Mouse (Mus musculus) Patski (cell line): Measurements from ENCODE around the gene Poldip3. TPM values are rescaled to one million over a fixed set of nuclear protein-coding genes. Genes with fewer than 3 reads are reported as not detected.

Experiments used
- ATAC-seq: fragments of 100-300 bp; one replicate; pipeline ENCODE4 v1.8.0; 2021
- CTCF ChIA-PET: fragments of 350-600 bp; sonication (Branson Sonifier 250); formaldehyde crosslinking; loops from one replicate; lab custom pipeline; 2022; ENCODE audit warnings: inconsistent platforms; lab: Charles Lee
- POLR2A ChIA-PET: fragments of 350-600 bp; sonication (Branson Sonifier 250); formaldehyde crosslinking; loops from one replicate; lab custom pipeline; 2022; ENCODE audit warnings: antibody characterized with exemption, inconsistent platforms; lab: Charles Lee
- DNase-seq: peaks from one replicate; pipeline ENCODE4 v3.0.0-alpha.2; 2011; ENCODE audit warnings: low read depth, low spot score
- H3K27me3 ChIP-seq: fragments of 371-371 bp; one replicate; pipeline ENCODE4 v1.5.1; 2021
- CTCF ChIP-seq: fragments of 100-300 bp; IDR thresholded peaks from one replicate; pipeline ENCODE4 v1.5.1; 2021
- in situ Hi-C: fragments of 300-500 bp; cut with MboI; formaldehyde crosslinking; loops from 3 replicates; pipeline ENCODE4 v1.11.1; 2018; ENCODE audit warnings: low pct_unique_long_range_greater_than_20kb, mixed read lengths
- polyA plus RNA-seq: library from polyadenylated mRNA; unstranded; gene quantifications from one replicate; pipeline ENCODE4 v1.2.3, GENCODE M21; 2021

Poldip3 gene
- polyA plus RNA-seq, 1 experiment from 2014 or later: 97.2 TPM

DNA sequence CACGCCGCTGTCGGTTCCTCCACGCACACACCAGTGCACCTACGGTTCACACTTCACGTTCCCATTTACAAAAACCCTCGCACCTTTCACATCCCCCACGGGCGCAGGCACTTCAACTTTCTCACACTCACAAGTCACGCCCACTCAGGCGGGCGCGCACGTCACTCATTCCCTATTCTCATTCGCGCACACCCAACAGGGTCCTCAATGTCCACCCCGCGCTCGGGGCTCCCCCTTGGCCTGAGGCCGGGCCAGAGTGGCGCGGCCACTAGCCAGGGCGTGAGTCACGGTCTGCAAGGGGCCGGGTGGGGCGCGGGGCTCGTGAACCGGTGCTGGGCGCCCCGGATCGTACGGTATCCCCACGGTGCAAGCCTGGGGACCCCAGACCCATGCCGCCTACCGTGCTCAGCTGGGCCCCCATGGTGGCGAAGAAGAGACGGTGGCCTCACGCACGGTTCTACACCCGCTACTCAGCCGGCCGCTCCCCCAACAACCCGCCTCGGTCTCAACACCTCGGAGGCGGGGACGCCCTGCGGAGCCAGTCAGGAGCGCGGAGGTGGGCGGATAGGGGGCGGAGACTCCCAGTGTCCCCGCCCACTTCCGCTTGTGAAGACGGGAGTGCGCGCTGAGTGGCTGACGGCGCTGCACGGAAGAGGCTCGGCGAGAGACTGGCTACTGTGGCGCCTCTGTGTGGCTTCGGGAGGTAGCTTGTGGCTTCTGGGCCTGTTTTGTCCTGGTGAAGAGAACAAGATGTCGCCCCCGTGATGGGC lies 22.7 kb upstream of the Poldip3 start:
- DNase-seq (no peak), ATAC-seq (peak; percentile 93)
- in situ Hi-C loops: loop anchor here (5.0 kb wide), 1 partner anchor 50 kb away; no protein-coding TSS in a partner anchor
- POLR2A ChIA-PET: interaction anchor here (0.6 to 1.1 kb wide), 5 partner anchors 8 to 50 kb away, joined by 3 to 4 read pairs (median 3); partner anchors contain the start of genes Poldip3 and Rrp7a
- CTCF ChIA-PET: interaction anchor here (1.2 to 1.5 kb wide), 2 partner anchors 16 to 21 kb away, joined by 3 to 5 read pairs; no protein-coding TSS in a partner anchor
- no peaks in the 10 kb centered on the region for H3K27me3 ChIP-seq
- TF ChIP-seq CTCF: no peak

DNA sequence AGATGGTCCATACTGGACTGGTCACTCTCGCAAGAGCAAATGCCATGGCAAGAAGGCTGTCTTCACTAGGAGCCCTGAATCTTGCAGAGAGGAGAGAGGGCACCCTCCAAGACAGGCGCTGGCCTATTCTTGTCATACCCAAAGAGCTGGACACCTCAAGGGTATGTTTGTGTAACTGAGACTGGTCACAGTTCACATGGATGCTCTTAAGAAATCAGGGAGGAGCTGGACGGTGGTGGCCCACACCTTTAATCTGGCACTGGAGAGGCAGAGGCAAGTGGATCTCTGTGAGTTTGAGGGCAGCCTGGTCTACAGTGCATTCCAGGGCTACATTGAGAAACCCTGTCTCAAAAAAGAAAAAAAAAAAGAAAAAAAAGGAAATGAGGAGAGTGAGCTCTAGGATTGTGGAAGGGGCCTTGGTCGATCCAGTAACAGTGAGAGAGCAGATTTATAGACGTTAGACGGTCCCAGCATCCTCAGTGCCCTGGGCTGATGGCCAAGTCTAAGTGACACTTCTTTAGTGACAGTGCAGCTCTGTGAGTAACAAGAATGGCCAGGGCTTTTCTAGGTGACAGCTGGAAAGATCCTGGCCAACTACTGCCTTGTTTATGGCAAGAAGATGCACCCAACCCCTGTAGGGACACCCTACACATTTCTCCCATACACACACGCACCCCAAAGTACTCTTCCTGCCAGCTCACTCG lies 21.9 kb upstream of the Poldip3 start:
- POLR2A ChIA-PET: interaction anchor here (0.7 to 1.1 kb wide), 4 partner anchors 9 to 49 kb away, joined by 3 to 4 read pairs (median 3); partner anchors contain the start of genes Poldip3 and Rrp7a
- ATAC-seq (no peak), DNase-seq (no peak)

GRCm38 (mm10) chr15:83169772-83170722 lies 20.9 kb upstream of the Poldip3 start:
- in situ Hi-C loops: loop anchor here (5.0 kb wide), 1 partner anchor 52 kb away; no protein-coding TSS in a partner anchor
- no peak for TF ChIP-seq CTCF
- no peak for DNase-seq
- H3K27me3 ChIP-seq: no peaks in the 10 kb centered on the region
- CTCF ChIA-PET: interaction anchor here (1.0 to 1.8 kb wide), 5 partner anchors 13 to 40 kb away, joined by 3 to 6 read pairs (median 4); no protein-coding TSS in a partner anchor
- POLR2A ChIA-PET: interaction anchor here (0.7 to 1.3 kb wide), 4 partner anchors 11 to 216 kb away, joined by 3 to 4 read pairs (median 4); partner anchors contain the start of gene Poldip3
- ATAC-seq: no peak

More for the DNA sequence above, 21.9 kb upstream of the Poldip3 start:
- H3K27me3 ChIP-seq: no peaks in the 10 kb centered on the region
- CTCF ChIA-PET: interaction anchor here (1.5 to 1.8 kb wide), 2 partner anchors 14 to 21 kb away, joined by 3 to 6 read pairs; no protein-coding TSS in a partner anchor
- in situ Hi-C loops: loop anchor here (5.0 kb wide), 1 partner anchor 51 kb away; no protein-coding TSS in a partner anchor
- TF ChIP-seq CTCF: no peak

DNA sequence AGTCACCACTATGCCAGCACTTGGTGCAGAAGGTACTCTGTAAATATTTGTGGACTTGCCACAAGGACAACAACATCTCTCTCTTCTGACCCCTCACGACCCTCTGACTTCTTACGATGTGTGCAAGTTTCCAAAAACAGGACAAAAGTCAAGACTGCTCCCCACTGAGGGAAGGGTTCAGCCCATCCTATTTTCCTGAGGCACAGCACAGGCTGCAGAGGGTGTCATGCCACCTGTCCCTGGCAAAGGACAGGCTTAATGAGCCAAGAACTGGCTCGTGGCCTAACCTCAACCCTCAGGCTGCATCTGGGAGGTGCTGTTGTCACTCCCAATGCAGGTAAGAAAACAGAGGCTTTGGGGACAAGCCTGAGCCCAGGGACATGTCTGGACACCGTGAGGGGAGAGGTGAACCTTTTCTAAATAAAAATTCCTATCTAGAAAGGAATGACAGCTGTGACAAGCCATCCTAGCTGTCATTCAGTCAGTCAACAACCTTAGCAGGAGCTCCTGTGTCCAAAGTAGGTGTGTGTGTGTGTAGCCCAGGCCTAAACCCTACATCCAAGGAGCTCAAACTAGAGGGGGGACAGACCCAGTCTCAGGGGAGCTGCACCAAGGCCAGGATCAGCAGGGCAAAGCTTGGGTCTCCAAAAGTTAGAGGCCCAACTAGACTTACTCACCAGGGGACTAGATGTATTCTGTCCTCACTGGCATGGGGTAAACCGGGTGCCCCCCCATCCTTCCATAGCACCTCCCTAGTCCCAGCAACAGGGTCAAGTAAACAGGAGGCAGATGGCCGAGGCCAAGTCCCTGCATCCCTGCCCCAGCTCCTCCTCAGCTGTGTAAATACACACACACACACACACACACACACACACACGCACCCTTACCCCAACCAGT lies 19.9 kb upstream of the Poldip3 start:
- ATAC-seq: no peak
- ChIA-PET CTCF (interaction anchor here (1.0 to 4.0 kb wide), 5 partner anchors 11 to 41 kb away, joined by 3 to 18 read pairs (median 5); no protein-coding TSS in a partner anchor), POLR2A (interaction anchor here (0.7 to 1.3 kb wide), 4 partner anchors 10 to 217 kb away, joined by 3 to 4 read pairs (median 4); partner anchors contain the start of gene Poldip3)
- no peaks in the 10 kb centered on the region for H3K27me3 ChIP-seq
- in situ Hi-C loops: no loop called here
- no peak for TF ChIP-seq CTCF
- DNase-seq: no peak

GRCm38 (mm10) chr15:83168311-83168710 lies 19.1 kb upstream of the Poldip3 start:
- CTCF ChIA-PET: interaction anchor here (1.7 to 4.0 kb wide), 3 partner anchors 11 to 19 kb away, joined by 4 to 18 read pairs (median 10); no protein-coding TSS in a partner anchor
- H3K27me3 ChIP-seq: no peaks in the 10 kb centered on the region
- in situ Hi-C loops: no loop called here
- POLR2A ChIA-PET: no interaction called here
- ATAC-seq (no peak), DNase-seq (no peak)
- TF ChIP-seq CTCF: no peak

DNA sequence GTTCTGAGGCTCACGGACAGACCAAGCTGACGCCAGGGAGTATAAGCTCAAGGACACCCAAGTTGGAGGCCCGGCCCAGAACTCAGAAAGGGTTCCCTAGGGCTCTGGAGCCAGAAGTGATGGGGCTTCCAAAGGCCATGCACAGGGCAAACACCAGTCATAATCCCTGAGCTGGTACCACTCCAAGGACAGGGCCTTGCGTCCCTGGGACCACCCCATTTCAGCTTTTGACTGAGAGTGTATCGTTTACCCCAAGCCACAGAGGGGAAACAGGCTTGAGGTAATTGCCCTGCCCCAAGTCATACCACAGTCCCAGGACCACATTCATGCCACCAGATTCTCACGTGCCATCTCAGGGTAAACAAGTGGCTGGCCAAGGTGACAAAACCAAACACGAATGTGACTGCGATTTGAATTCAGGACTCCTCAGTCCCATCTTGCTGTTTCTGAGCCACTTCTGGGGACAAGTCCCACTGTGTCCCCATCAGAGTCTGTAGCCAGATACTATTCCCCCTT lies 18.4 kb upstream of the Poldip3 start:
- CTCF ChIA-PET: interaction anchor here (3.0 to 4.0 kb wide), 2 partner anchors 10 to 20 kb away, joined by 10 to 18 read pairs; no protein-coding TSS in a partner anchor
- POLR2A ChIA-PET: interaction anchor here (0.7 to 0.9 kb wide), 2 partner anchors 19 to 400 kb away, joined by 3 read pairs; partner anchors contain the start of gene Poldip3
- in situ Hi-C loops: no loop called here
- no peaks in the 10 kb centered on the region for H3K27me3 ChIP-seq
- no peak for DNase-seq
- no peak for TF ChIP-seq CTCF
- no peak for ATAC-seq

DNA sequence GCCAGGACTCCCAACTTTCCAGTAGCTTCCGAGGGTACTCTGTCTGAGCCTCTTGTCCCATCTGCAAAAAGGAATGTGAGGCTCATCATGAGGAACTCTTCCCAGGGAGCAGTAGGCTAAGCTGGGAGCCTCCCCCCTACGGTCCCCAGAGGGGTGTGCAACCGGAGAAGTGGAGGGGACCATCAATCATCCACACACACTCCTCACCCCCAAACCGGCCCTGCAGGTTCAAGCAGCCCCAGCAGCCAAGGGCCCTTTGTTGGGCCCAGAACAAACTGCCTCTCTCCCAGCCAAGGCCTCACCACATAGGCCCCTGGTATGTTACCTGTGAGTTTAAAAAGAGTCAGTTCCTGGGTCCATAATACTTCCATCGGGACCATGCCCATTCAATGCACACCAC lies 17.9 kb upstream of the Poldip3 start:
- in situ Hi-C loops: no loop called here
- no peaks in the 10 kb centered on the region for H3K27me3 ChIP-seq
- ChIA-PET CTCF (interaction anchor here (3.0 to 4.0 kb wide), 2 partner anchors 9 to 20 kb away, joined by 10 to 18 read pairs; no protein-coding TSS in a partner anchor), POLR2A (interaction anchor here (0.7 to 0.9 kb wide), 2 partner anchors 18 to 400 kb away, joined by 3 read pairs; partner anchors contain the start of gene Poldip3)
- no peak for DNase-seq
- no peak for TF ChIP-seq CTCF
- ATAC-seq: no peak

DNA sequence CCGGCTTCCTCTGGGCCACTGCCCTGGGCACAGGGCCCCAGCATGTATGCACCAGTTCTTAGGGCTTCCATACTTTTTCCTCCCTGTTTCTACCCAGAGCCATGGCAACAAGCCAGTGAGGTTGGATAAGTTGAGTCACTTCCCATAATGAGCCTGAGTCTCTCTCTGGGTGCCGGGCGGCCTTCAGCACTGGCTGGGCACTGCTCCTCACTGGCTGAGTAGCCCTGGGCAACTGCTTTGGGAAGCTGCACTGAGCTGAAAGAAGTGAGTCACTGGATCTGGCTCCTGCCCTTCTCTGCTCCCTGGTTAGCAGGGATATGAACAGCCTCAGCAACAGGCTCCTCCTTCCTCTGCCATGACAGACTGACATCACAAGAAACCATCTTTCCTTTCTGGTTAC lies 17.5 kb upstream of the Poldip3 start:
- peak; percentile 92 for DNase-seq
- ChIA-PET POLR2A (interaction anchor here (0.7 to 0.9 kb wide), 2 partner anchors 18 to 401 kb away, joined by 3 read pairs; partner anchors contain the start of gene Poldip3), CTCF (interaction anchor here (3.0 to 4.0 kb wide), 2 partner anchors 9 to 21 kb away, joined by 10 to 18 read pairs; no protein-coding TSS in a partner anchor)
- H3K27me3 ChIP-seq: no peaks in the 10 kb centered on the region
- in situ Hi-C loops: no loop called here
- no peak for TF ChIP-seq CTCF
- peak; percentile 98 for ATAC-seq
